Mouse (Mus musculus): ENCODE results near the gene Polk. TPM values are rescaled to one million over a fixed set of nuclear protein-coding genes. Genes with fewer than 3 reads are reported as not detected.
A peak's percentile ranks its signal among the peaks of the same experiment; 100 is the strongest.

Polk gene
- polyA plus RNA-seq, 1 experiment from 2014 or later: 9.5 TPM

DNA sequence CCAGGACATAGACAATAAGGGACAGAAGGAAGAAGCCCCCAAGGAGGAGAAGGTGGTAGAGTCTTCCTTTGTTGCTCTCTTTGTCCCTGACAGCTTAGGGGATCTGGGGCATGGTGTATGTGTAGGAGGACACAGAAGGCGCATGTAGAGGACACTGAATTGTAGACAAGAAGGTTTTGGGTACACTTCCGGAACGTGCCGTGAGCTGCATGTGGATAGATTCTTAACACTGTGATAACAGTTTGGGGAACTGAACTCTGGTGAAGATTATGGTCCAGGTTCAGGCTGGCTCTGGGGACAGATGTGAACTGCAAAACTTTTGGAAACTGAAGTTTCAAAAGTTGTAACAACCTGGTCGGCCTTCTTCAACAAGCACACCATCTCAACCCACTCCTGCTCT, 84.8 kb downstream of the Polk start:
- Histone ChIP-seq H3K36me3 (no peaks in the 10 kb centered on the region), H3K4me1 (peaks cover 2% of the 10 kb centered on the region; the same call in 1 of the 2 replicates), H3K9me3 (no peaks in the 10 kb centered on the region), H3K27ac (no peak overlapping the region), H3K9ac (no peak overlapping the region), H3K4me2 (no peak overlapping the region), H3K4me3 (no peak overlapping the region), H3K27me3 (no peaks in the 10 kb centered on the region)
- no peak for ATAC-seq (ENCODE audit: insufficient number of reproducible peaks, low FRiP score, low TSS enrichment, low read depth)
- WGBS: 86% methylated on average over 5 of the region's 5 CpGs

DNA sequence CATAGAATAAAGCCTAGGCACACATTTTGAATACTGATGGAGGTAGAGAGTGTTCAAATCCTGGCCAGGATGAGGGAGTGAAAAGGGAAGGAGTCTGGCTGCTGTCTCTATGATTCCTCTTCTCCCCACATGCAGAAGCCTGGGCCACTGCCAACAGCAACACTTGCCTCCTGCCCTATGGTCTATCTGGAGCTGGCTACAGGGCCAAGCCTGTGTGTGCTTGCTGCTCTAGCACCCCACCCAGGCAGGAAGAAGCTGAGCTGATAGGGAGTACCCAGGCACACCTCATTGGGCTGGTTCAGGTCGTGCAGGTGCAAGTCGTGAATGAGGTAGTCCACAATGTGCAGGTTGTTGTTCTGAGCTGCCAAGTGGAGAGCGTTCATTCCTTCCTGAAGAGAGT, 88.1 kb downstream of the Polk start:
- 72% methylated on average over 3 of the region's 3 CpGs for WGBS
- no peak for ATAC-seq (ENCODE audit: insufficient number of reproducible peaks, low FRiP score, low TSS enrichment, low read depth)
- H3K4me3 ChIP-seq: no peak overlapping the region

DNA sequence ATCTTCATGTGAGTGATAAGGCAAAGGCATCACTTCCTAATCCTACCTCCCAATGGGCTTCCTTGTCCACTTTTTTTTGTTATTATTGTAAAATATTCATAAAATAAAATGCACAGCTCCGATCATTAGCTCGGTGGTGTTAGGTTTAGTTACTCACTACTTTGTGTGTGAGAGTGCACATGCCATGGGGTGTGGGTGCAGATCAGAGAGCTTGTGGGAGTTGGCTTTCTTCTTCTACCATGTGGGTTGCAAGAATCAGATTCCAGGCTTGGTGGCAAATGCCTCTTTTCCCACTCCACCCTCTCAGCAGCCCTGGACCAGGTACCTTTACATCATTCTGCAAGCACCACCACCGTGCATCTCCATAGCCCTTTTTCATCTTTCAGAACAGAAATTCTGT, 89.8 kb downstream of the Polk start:
- H3K27me3 ChIP-seq: no peaks in the 10 kb centered on the region
- H3K36me3 ChIP-seq: no peaks in the 10 kb centered on the region
- 91% methylated on average over 3 of the region's 3 CpGs for WGBS
- no peak overlapping the region for H3K4me2 ChIP-seq
- H3K4me3 ChIP-seq: no peak overlapping the region
- no peak overlapping the region for H3K27ac ChIP-seq
- H3K9ac ChIP-seq: no peak overlapping the region
- H3K9me3 ChIP-seq: no peaks in the 10 kb centered on the region
- H3K4me1 ChIP-seq: peaks cover 4% of the 10 kb centered on the region; the same call in 1 of the 2 replicates
- ATAC-seq (ENCODE audit: insufficient number of reproducible peaks, low FRiP score, low TSS enrichment, low read depth): no peak

More for the DNA sequence above, 88.1 kb downstream of the Polk start:
- Histone ChIP-seq H3K36me3 (no peaks in the 10 kb centered on the region), H3K4me1 (peaks cover 4% of the 10 kb centered on the region; the same call in 1 of the 2 replicates), H3K4me2 (no peak overlapping the region), H3K27me3 (no peaks in the 10 kb centered on the region), H3K9ac (no peak overlapping the region), H3K9me3 (no peaks in the 10 kb centered on the region), H3K27ac (no peak overlapping the region)

DNA sequence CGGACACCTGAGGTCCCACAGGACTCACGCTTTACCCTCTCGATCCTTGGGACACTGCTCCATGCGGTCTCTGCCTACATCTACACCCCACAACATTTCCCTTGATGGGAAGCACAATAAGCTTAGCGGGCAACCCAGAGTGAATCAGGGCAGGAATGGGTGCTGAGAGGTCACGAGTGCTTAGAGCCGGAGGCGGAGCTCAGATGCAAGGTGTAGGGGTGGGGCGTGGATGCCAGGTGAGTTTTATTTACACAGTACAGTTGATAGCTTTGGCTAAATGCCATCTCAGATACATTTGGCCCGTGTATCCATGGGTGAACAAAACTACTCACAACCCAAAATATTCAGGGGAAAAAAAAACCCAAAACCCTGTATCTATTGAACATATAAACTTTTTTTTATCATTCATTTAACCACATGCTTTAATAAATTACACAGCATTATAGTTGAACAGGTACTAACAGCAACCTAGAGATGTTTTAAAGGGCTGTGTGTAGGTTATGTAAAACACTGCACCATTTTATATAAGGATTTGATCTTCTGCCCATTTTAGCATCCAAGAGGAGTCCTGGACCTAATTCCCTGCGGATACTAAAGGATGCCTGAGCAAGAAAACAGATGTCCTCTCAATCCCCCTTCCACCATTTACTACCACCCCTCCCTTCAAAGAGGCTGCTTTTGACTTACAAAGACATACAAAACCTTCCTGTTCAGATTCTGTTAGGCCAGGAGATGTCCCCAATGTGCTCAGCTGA, 90.8 kb downstream of the Polk start:
- Histone ChIP-seq H3K36me3 (no peaks in the 10 kb centered on the region), H3K9me3 (no peaks in the 10 kb centered on the region), H3K9ac (no peak overlapping the region), H3K4me2 (no peak overlapping the region), H3K27ac (peak overlapping the region; percentile 38; the same call in 1 of the 2 replicates), H3K4me3 (no peak overlapping the region), H3K4me1 (peaks cover 4% of the 10 kb centered on the region; the same call in 1 of the 2 replicates), H3K27me3 (no peaks in the 10 kb centered on the region)
- WGBS: 83% methylated on average over 11 of the region's 11 CpGs
- ATAC-seq (ENCODE audit: insufficient number of reproducible peaks, low FRiP score, low TSS enrichment, low read depth): no peak

DNA sequence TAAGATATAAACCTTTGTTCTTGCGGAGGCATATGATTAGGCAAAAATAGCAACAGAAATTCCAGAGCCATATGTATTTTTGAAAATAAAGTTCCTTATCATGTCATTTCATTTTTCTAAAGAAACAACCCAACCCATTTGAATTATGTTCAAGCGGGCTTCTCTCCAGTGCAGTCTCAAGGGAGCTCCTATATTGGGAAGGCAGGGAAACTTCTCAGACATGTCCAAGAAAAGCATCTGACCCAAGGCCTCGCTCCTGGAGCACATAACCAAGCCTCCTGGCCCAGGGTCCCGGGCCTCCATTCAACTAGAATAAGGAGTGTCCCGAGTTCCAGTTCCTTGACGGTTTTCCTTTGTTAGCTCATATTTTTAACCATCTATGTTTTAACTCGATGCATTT, 91.5 kb downstream of the Polk start:
- H3K9me3 ChIP-seq: no peaks in the 10 kb centered on the region
- no peak overlapping the region for H3K4me3 ChIP-seq
- ATAC-seq (ENCODE audit: insufficient number of reproducible peaks, low FRiP score, low TSS enrichment, low read depth): no peak
- H3K4me1 ChIP-seq: peaks cover 4% of the 10 kb centered on the region; the same call in 1 of the 2 replicates
- no peak overlapping the region for H3K9ac ChIP-seq
- no peak overlapping the region for H3K4me2 ChIP-seq
- 77% methylated on average over 7 of the region's 7 CpGs for WGBS
- H3K36me3 ChIP-seq: no peaks in the 10 kb centered on the region
- H3K27ac ChIP-seq: no peak overlapping the region
- no peaks in the 10 kb centered on the region for H3K27me3 ChIP-seq

DNA sequence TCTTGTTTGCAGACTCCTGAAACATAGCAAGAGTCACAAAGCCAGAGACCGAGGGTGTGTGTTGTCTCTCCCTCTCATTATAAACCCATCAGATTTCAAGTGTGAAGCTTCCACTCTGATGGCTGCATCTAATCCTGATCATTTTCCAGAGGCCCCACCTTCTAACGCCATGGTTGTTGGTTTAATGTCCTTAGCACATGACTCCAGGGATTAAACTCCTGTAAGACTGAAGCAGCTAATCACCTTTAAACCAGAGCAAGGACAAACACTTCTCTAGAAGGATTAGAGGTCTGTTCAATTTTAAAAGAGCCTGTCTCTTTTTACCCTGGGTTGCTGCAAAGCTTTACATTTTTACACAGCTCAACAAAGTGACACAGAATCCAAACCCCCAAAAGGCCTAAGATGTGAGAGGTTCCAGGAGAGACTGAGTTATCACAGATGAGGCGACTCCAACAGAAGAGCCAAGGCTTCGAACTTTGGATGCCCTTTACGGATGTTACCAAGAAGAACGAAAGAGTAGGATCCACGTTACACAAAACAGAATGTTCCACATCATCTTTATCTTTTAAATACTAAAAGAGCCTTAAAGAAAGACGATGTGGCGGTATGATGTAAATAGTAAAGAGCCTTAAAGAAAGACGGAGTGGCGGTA, 92.0 kb downstream of the Polk start:
- ATAC-seq (ENCODE audit: insufficient number of reproducible peaks, low FRiP score, low TSS enrichment, low read depth): no peak
- H3K4me3 ChIP-seq: no peak overlapping the region
- H3K4me1 ChIP-seq: peaks cover 4% of the 10 kb centered on the region; the same call in 1 of the 2 replicates
- peak overlapping the region; percentile 14 for H3K27ac ChIP-seq
- H3K9ac ChIP-seq: no peak overlapping the region
- H3K36me3 ChIP-seq: no peaks in the 10 kb centered on the region
- WGBS: 75% methylated on average over 11 of the region's 11 CpGs
- H3K9me3 ChIP-seq: no peaks in the 10 kb centered on the region
- H3K4me2 ChIP-seq: no peak overlapping the region
- H3K27me3 ChIP-seq: no peaks in the 10 kb centered on the region

DNA sequence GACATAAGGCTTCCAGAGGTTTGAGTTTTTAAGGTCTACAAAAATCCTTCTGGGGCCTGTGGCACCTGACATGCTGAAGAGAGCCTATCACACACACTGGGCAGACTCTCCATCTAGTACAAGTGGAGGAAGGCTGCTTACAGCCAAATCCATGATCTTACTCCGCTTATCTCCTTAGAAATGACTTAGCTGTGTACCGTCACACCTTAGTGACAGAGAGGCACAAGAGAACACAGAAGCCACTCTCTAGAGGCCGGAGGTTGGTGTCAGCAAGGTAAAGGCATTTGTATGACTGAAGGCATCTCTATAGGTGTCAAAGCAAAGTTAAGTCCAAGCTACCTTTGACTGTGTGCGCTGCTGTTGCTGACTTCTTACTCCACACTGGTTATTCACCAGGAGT, 101.9 kb downstream of the Polk start:
- Histone ChIP-seq H3K4me2 (no peak overlapping the region), H3K9ac (no peak overlapping the region), H3K4me3 (no peak overlapping the region), H3K36me3 (no peaks in the 10 kb centered on the region), H3K9me3 (no peaks in the 10 kb centered on the region), H3K27me3 (no peaks in the 10 kb centered on the region), H3K4me1 (no peaks in the 10 kb centered on the region), H3K27ac (no peak overlapping the region)
- WGBS: 94% methylated on average over 4 of the region's 4 CpGs
- ATAC-seq (ENCODE audit: insufficient number of reproducible peaks, low FRiP score, low TSS enrichment, low read depth): no peak

DNA sequence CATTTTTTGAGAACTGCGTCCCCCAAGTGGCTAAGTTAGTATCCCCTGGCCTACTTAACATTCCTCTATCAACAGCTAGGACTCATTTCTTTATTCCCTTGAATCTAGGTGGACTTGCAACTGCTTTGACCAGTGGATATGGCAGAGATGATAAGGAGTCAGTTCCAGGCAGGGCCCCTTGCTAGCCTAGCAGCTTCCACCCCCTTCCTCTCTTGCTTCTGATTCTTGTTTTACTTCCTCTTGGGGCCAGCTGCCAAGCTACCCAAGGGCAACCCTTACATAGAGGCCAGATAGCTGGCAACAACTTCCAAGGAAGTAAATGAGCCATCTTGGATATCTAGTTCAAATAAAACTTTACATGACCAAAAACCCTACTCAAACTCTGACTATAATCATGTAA, 105.5 kb downstream of the Polk start:
- Histone ChIP-seq H3K36me3 (no peaks in the 10 kb centered on the region), H3K4me2 (no peak overlapping the region), H3K4me3 (no peak overlapping the region), H3K4me1 (peaks cover 15% of the 10 kb centered on the region), H3K27ac (no peak overlapping the region), H3K27me3 (no peaks in the 10 kb centered on the region), H3K9ac (no peak overlapping the region), H3K9me3 (no peaks in the 10 kb centered on the region)
- no peak for ATAC-seq (ENCODE audit: insufficient number of reproducible peaks, low FRiP score, low TSS enrichment, low read depth)
- 71% methylated on average over 1 of the region's 1 CpGs for WGBS

DNA sequence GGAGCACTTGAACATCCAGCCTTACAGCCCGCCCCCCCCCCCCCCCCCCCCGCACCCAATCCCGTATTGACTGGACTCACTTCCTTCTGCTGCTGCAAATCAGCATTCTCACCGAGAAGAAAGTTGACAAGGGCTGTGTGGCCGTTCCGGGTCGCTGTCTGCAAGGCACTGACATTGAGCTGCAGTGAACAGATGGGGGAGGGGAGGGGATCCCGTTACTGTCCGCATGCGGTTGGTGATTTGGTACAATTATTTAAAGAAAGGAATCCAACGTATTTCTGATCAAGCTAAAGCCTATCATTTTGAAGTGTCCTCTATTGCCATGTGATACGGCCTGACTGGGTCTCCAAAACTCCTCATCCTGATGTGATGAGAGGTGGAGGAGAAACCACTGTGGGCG, 106.6 kb downstream of the Polk start:
- no peaks in the 10 kb centered on the region for H3K27me3 ChIP-seq
- no peak overlapping the region for H3K4me2 ChIP-seq
- H3K36me3 ChIP-seq: no peaks in the 10 kb centered on the region
- no peak for ATAC-seq (ENCODE audit: insufficient number of reproducible peaks, low FRiP score, low TSS enrichment, low read depth)
- H3K4me3 ChIP-seq: no peak overlapping the region
- H3K4me1 ChIP-seq: peaks cover 15% of the 10 kb centered on the region
- WGBS: 41% methylated on average over 12 of the region's 13 CpGs
- H3K9me3 ChIP-seq: no peaks in the 10 kb centered on the region
- H3K27ac ChIP-seq: no peak overlapping the region
- H3K9ac ChIP-seq: no peak overlapping the region

DNA sequence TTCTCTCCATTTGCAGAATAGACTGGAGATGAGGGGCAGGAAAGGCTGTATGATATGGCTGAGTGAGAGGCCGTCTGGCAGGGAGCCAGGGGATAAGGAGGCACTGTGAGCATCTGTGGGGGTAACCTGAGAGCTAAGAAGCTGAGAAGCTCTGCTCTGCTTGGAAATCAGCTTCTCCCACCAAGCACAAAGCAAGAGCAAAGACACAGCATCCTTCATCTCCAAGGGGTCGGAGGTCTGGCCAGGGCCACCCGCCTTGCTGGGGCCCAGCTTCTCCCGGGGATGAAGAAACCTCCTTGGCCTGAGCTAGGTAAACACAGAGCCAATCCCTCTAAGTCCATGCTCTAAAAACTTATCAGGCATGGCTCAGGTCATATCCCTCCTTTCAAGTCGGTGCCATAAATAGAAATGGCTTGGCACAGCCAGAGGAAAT, 107.5 kb downstream of the Polk start:
- no peaks in the 10 kb centered on the region for H3K9me3 ChIP-seq
- H3K27me3 ChIP-seq: no peaks in the 10 kb centered on the region
- H3K9ac ChIP-seq: no peak overlapping the region
- WGBS: 50% methylated on average over 5 of the region's 5 CpGs
- no peak overlapping the region for H3K4me2 ChIP-seq
- H3K27ac ChIP-seq: no peak overlapping the region
- H3K4me3 ChIP-seq: no peak overlapping the region
- no peak for ATAC-seq (ENCODE audit: insufficient number of reproducible peaks, low FRiP score, low TSS enrichment, low read depth)
- H3K36me3 ChIP-seq: no peaks in the 10 kb centered on the region
- H3K4me1 ChIP-seq: peaks cover 15% of the 10 kb centered on the region

DNA sequence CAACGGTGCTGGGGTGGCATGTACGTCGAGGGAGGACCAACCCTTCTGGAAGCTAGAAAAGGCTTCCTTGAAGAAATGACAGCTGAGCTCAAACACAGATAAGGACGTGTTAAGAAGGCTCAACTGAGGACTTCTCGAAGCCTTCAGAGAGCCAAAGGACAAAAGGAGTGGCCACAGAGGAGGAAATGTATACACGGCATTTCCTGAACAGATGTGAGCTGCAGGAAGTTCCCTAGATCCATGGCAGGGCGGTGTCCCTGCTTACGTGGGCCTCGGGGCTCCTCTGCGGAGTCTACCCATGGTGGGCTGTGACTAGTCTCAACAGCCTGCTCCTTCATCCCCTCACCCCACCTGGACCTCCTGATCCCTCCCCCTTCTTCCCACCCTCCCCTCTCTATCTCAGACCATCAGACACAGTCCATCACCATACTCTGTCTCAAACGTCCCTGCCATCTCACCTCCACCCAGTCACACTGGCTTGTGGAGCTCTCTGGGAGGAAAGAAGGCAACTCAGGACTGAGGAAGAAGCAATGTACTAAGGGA, 108.7 kb downstream of the Polk start:
- ATAC-seq (ENCODE audit: insufficient number of reproducible peaks, low FRiP score, low TSS enrichment, low read depth): no peak
- 72% methylated on average over 11 of the region's 11 CpGs for WGBS
- H3K27ac ChIP-seq: no peak overlapping the region

DNA sequence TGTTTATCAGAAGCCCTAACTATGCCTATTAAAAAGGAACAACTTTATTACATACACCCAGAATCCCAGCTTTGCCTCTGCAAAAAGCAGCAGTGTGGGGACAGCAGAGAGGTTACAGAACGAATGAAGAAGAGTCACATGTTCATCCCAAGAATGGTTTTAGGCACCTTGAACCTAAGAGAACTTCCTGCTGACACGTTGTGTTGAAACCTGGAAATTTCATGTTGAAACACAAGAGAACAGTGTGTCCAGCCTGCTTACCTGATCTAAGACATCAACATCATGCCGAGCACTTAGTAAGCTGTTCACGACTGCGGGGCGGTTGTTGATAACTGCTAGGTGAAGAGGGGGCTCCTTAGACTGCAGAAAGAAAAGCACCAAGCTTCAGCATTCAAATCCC, 109.3 kb downstream of the Polk start:
- no peak overlapping the region for H3K27ac ChIP-seq
- WGBS: 83% methylated on average over 6 of the region's 6 CpGs
- H3K9me3 ChIP-seq: no peaks in the 10 kb centered on the region
- H3K9ac ChIP-seq: no peak overlapping the region
- no peak overlapping the region for H3K4me3 ChIP-seq
- H3K27me3 ChIP-seq: no peaks in the 10 kb centered on the region
- no peak overlapping the region for H3K4me2 ChIP-seq
- H3K4me1 ChIP-seq: peaks cover 15% of the 10 kb centered on the region
- H3K36me3 ChIP-seq: no peaks in the 10 kb centered on the region
- ATAC-seq (ENCODE audit: insufficient number of reproducible peaks, low FRiP score, low TSS enrichment, low read depth): no peak

More for the DNA sequence above, 108.7 kb downstream of the Polk start:
- H3K36me3 ChIP-seq: no peaks in the 10 kb centered on the region
- H3K4me3 ChIP-seq: no peak overlapping the region
- H3K4me2 ChIP-seq: no peak overlapping the region
- H3K9ac ChIP-seq: no peak overlapping the region
- peaks cover 15% of the 10 kb centered on the region for H3K4me1 ChIP-seq
- H3K9me3 ChIP-seq: no peaks in the 10 kb centered on the region
- H3K27me3 ChIP-seq: no peaks in the 10 kb centered on the region

Data from limb, embryonic 15.5 days (tissue).